Mouse (Mus musculus) C2C12 (cell line): ENCODE measurements around the gene Gpr171.

ENCODE experiments used
- CEBPB ChIP-seq: IDR thresholded peaks from one replicate; pipeline ENCODE4 v1.6.1; 2011; ENCODE audit warnings: low read depth, mild to moderate bottlenecking, control low read depth, moderate library complexity
- CTCF ChIP-seq: IDR thresholded peaks from one replicate; pipeline ENCODE4 v1.5.1; 2011; ENCODE audit not compliant: control insufficient read depth, insufficient read depth, insufficient read length
- MAX ChIP-seq: IDR thresholded peaks from one replicate; pipeline ENCODE4 v1.6.1; 2011; ENCODE audit warnings: mild to moderate bottlenecking, control low read depth
- USF1 ChIP-seq: IDR thresholded peaks from one replicate; pipeline ENCODE4 v1.6.1; 2011; ENCODE audit warnings: low read depth, mild to moderate bottlenecking, control low read depth, moderate library complexity

GRCm38 (mm10) chr3:59077278-59077677 is 24.3 kb downstream of the Gpr171 start:
- TF ChIP-seq CTCF (no peak), MAX (no peak), USF1 (no peak), CEBPB (no peak)
